Mouse (Mus musculus): Measurements from ENCODE around the gene Lrrc3b. TPM values are rescaled to one million over a fixed set of nuclear protein-coding genes. Genes with fewer than 3 reads are reported as not detected.

Lrrc3b gene
- total RNA-seq, 2 experiments from 2014 or later: 1.9 to 3.3 TPM

GRCm38 (mm10) chr14:15319399-15319915 lies 119.3 kb downstream of the Lrrc3b start:
- intact Hi-C loops (cut with DNase I): no loop called here
- TF ChIP-seq CTCF (IDR thresholded peaks at IDR 0.05): no peak
- DNase-seq: no peak
- H3K4me3 ChIP-seq: no peak overlapping the region
- no peak overlapping the region for H3K27ac ChIP-seq

GRCm38 (mm10) chr14:15308576-15308975 lies 130.2 kb downstream of the Lrrc3b start:
- DNase-seq: no peak
- intact Hi-C loops (cut with DNase I): no loop called here
- no peak overlapping the region for H3K4me3 ChIP-seq
- H3K27ac ChIP-seq: no peak overlapping the region
- TF ChIP-seq CTCF (IDR thresholded peaks at IDR 0.05): no peak
